Mouse (Mus musculus): ENCODE measurements around the gene Tfpt. TPM values are rescaled to one million over a fixed set of nuclear protein-coding genes. Genes with fewer than 3 reads are reported as not detected.

Tfpt gene
- polyA plus RNA-seq, 1 experiment: 17.2 TPM

DNA sequence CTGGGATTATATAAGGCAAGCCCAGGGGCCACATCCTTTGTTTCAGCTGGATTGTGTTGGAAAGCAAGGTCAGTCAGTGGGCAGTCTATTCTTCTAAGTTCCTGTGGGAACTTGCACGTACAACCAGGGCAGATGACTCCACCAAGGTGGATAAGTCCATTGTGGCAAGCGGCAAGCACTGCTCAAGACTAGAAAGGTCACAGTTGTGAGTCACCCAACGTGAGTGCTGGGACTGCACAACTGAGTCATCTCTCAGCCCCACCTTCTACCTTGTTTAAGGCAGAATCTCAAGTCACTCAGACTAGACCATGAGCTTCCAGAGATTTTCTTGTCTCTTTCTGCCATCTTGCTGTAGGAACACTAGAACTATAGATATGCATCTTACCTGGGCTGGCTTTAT is 39.2 kb downstream of the Tfpt start:
- H3K4me1 ChIP-seq (ENCODE audit: control insufficient read depth, insufficient read depth, low read length): no peaks in the 10 kb centered on the region; the same call in 1 of the 2 replicates
- TF ChIP-seq POLR2A (IDR thresholded peaks at IDR 0.05; ENCODE audit: control insufficient read depth, low read depth, low read length) (no peak), CTCF (IDR thresholded peaks at IDR 0.05; ENCODE audit: control insufficient read depth, insufficient read depth, insufficient replicate concordance, low read depth, low read length) (no peak)
- H3K4me3 ChIP-seq (ENCODE audit: control insufficient read depth, low read depth, low read length): no peak overlapping the region
- H3K27me3 ChIP-seq (ENCODE audit: control insufficient read depth, insufficient read depth, low read length): no peaks in the 10 kb centered on the region
- no peak overlapping the region for H3K27ac ChIP-seq (ENCODE audit: control insufficient read depth, insufficient read depth, low read depth, low read length)
- H3K36me3 ChIP-seq (ENCODE audit: control insufficient read depth, insufficient read depth, low read length): no peaks in the 10 kb centered on the region

DNA sequence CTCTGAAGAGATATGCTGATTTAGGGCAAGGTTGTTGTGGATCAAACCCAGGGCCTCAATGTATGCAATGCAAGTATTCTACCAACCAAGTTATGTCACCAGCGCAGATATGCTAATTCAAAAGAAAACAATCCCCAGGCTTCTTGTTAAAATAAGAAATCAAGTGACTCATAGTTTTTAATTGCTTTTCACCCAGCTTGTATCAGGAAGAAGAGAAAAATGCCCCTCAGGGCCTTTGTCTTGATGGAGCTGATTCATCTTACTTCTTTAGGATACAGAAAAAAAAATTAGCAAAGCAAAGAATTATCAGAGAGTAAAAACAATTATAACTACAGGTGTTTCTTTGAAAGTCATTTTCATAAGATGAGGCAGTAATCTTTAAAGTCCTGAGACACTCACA is 42.4 kb downstream of the Tfpt start:
- H3K4me3 ChIP-seq (ENCODE audit: control insufficient read depth, low read depth, low read length): no peak overlapping the region
- no peaks in the 10 kb centered on the region for H3K27me3 ChIP-seq (ENCODE audit: control insufficient read depth, insufficient read depth, low read length)
- no peak for TF ChIP-seq CTCF (IDR thresholded peaks at IDR 0.05; ENCODE audit: control insufficient read depth, insufficient read depth, insufficient replicate concordance, low read depth, low read length)
- no peaks in the 10 kb centered on the region for H3K36me3 ChIP-seq (ENCODE audit: control insufficient read depth, insufficient read depth, low read length)
- H3K4me1 ChIP-seq (ENCODE audit: control insufficient read depth, insufficient read depth, low read length): no peaks in the 10 kb centered on the region
- no peak overlapping the region for H3K27ac ChIP-seq (ENCODE audit: control insufficient read depth, insufficient read depth, low read depth, low read length)

GRCm38 (mm10) chr7:3586255-3586654 is 43.5 kb downstream of the Tfpt start:
- Histone ChIP-seq H3K27ac (ENCODE audit: control insufficient read depth, insufficient read depth, low read depth, low read length) (no peak overlapping the region), H3K4me3 (ENCODE audit: control insufficient read depth, low read depth, low read length) (no peak overlapping the region), H3K4me1 (ENCODE audit: control insufficient read depth, insufficient read depth, low read length) (no peaks in the 10 kb centered on the region), H3K27me3 (ENCODE audit: control insufficient read depth, insufficient read depth, low read length) (no peaks in the 10 kb centered on the region), H3K36me3 (ENCODE audit: control insufficient read depth, insufficient read depth, low read length) (no peaks in the 10 kb centered on the region)
- TF ChIP-seq CTCF (IDR thresholded peaks at IDR 0.05; ENCODE audit: control insufficient read depth, insufficient read depth, insufficient replicate concordance, low read depth, low read length) (no peak), POLR2A (IDR thresholded peaks at IDR 0.05; ENCODE audit: control insufficient read depth, low read depth, low read length) (no peak)

DNA sequence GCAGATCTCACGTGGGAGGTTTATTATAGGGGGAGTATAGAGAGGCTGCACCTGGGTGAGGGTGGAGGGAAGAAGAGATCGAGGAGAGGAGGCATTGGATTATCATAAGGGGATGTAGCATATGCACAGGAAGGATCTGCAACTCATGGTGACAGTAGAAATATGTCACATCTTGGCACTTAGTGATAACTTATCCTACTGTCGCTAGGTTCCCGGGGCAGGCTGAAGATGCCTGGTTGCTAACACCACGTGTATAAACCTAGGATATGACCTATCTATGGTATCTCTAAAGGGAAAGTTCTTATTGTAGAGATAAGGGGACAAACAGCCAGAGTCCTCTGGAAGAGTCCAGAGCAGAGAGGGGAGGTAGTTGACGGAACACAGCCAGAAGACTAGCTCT is 44.0 kb downstream of the Tfpt start:
- TF ChIP-seq CTCF (IDR thresholded peaks at IDR 0.05; ENCODE audit: control insufficient read depth, insufficient read depth, insufficient replicate concordance, low read depth, low read length) (no peak), POLR2A (IDR thresholded peaks at IDR 0.05; ENCODE audit: control insufficient read depth, low read depth, low read length) (no peak)
- Histone ChIP-seq H3K27me3 (ENCODE audit: control insufficient read depth, insufficient read depth, low read length) (no peaks in the 10 kb centered on the region), H3K27ac (ENCODE audit: control insufficient read depth, insufficient read depth, low read depth, low read length) (no peak overlapping the region), H3K4me1 (ENCODE audit: control insufficient read depth, insufficient read depth, low read length) (no peaks in the 10 kb centered on the region), H3K4me3 (ENCODE audit: control insufficient read depth, low read depth, low read length) (no peak overlapping the region), H3K36me3 (ENCODE audit: control insufficient read depth, insufficient read depth, low read length) (no peaks in the 10 kb centered on the region)

- Histone ChIP-seq H3K27ac (ENCODE audit: control insufficient read depth, insufficient read depth, low read depth, low read length) (no peak overlapping the region), H3K36me3 (ENCODE audit: control insufficient read depth, insufficient read depth, low read length) (no peaks in the 10 kb centered on the region), H3K4me3 (ENCODE audit: control insufficient read depth, low read depth, low read length) (no peak overlapping the region), H3K27me3 (ENCODE audit: control insufficient read depth, insufficient read depth, low read length) (no peaks in the 10 kb centered on the region), H3K4me1 (ENCODE audit: control insufficient read depth, insufficient read depth, low read length) (no peaks in the 10 kb centered on the region)
- TF ChIP-seq POLR2A (IDR thresholded peaks at IDR 0.05; ENCODE audit: control insufficient read depth, low read depth, low read length) (no peak), CTCF (IDR thresholded peaks at IDR 0.05; ENCODE audit: control insufficient read depth, insufficient read depth, insufficient replicate concordance, low read depth, low read length) (no peak)
Measured at GRCm38 (mm10) chr7:3580029-3580428, 49.7 kb downstream of the Tfpt start.

- TF ChIP-seq CTCF (IDR thresholded peaks at IDR 0.05; ENCODE audit: control insufficient read depth, insufficient read depth, insufficient replicate concordance, low read depth, low read length) (no peak), POLR2A (IDR thresholded peaks at IDR 0.05; ENCODE audit: control insufficient read depth, low read depth, low read length) (no peak)
- Histone ChIP-seq H3K36me3 (ENCODE audit: control insufficient read depth, insufficient read depth, low read length) (no peaks in the 10 kb centered on the region), H3K4me1 (ENCODE audit: control insufficient read depth, insufficient read depth, low read length) (no peaks in the 10 kb centered on the region), H3K27me3 (ENCODE audit: control insufficient read depth, insufficient read depth, low read length) (no peaks in the 10 kb centered on the region), H3K4me3 (ENCODE audit: control insufficient read depth, low read depth, low read length) (no peak overlapping the region), H3K27ac (ENCODE audit: control insufficient read depth, insufficient read depth, low read depth, low read length) (no peak overlapping the region)
Measured at GRCm38 (mm10) chr7:3578952-3579546, 50.7 kb downstream of the Tfpt start.

DNA sequence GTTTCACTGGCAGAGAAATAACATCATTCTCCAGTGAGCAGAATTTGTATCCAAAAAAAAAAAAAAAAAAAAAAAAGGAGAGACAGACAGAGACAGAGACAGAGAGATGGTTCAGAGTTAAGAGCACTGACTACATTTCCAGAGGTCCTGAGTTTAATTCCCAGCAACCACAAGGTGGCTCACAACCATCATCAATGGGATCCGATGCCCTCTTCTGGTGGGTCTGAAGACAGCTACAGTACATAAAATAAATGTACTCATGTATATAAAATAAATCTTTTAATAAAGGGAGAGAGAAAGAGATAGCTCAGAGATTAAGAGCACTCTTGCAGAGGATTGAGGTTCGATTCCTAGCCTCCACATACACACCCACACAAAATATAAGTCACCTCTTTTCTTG is 51.5 kb downstream of the Tfpt start:
- Histone ChIP-seq H3K27ac (ENCODE audit: control insufficient read depth, insufficient read depth, low read depth, low read length) (no peak overlapping the region), H3K4me1 (ENCODE audit: control insufficient read depth, insufficient read depth, low read length) (no peaks in the 10 kb centered on the region), H3K27me3 (ENCODE audit: control insufficient read depth, insufficient read depth, low read length) (no peaks in the 10 kb centered on the region), H3K4me3 (ENCODE audit: control insufficient read depth, low read depth, low read length) (no peak overlapping the region), H3K36me3 (ENCODE audit: control insufficient read depth, insufficient read depth, low read length) (no peaks in the 10 kb centered on the region)
- TF ChIP-seq POLR2A (IDR thresholded peaks at IDR 0.05; ENCODE audit: control insufficient read depth, low read depth, low read length): no peak
- no peak for TF ChIP-seq CTCF (IDR thresholded peaks at IDR 0.05; ENCODE audit: control insufficient read depth, insufficient read depth, insufficient replicate concordance, low read depth, low read length)
